Mouse (Mus musculus) liver, adult 2 months (tissue): Measurements from ENCODE around the gene Lmntd1.

Experiments used
- CTCF ChIP-seq: fragments of 200-500 bp; IDR thresholded peaks from 2 replicates; pipeline ENCODE4 v1.5.1; 2011; ENCODE audit warnings: low read depth, low read length, control low read depth
- POLR2A ChIP-seq: fragments of 200-500 bp; IDR thresholded peaks from 2 replicates; pipeline ENCODE4 v1.6.1; 2011; ENCODE audit warnings: low read length, control low read depth; ENCODE audit not compliant: insufficient read depth; ENCODE audit errors: extremely low read depth

DNA sequence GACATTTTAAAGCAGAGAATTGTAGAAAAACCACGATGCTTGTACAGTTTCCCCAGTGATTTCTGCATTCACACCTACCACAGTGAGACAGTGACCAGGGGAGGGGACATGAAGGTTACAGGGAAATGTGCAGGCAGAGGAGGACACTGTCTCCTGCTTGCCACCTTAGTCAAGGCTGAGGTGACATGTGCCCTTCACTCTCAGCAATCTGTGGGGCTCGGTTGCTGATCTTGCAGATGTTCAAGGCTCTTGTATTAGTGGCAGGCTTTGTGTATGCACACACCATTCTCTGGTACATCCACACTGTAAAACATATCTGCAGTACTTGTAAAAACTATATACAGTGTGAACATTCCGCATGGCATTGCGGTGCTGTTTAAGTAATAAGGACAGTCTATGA, 216.2 kb downstream of the Lmntd1 start:
- TF ChIP-seq POLR2A (no peak), CTCF (no peak)
